Mouse (Mus musculus) kidney, embryonic 14.5 days (tissue): ENCODE results near the gene Tm4sf19. TPM values are rescaled to one million over a fixed set of nuclear protein-coding genes. Genes with fewer than 3 reads are reported as not detected.

Source experiments
- ATAC-seq: fragments of 200-750 bp; cut with Nextera tagmentation; 2 replicates; pipeline ENCODE4 v1.8.0; 2017; ENCODE audit warnings: moderate number of reproducible peaks, mild to moderate bottlenecking, moderate TSS enrichment, moderate library complexity; ENCODE audit not compliant: low FRiP score, low TSS enrichment
- H3K27ac ChIP-seq: fragments of 300-500 bp; sonication (generic); 2 replicates; pipeline ENCODE4 v1.5.1; 2014; ENCODE audit warnings: low read depth, mild to moderate bottlenecking, low read length, moderate library complexity, mixed read lengths
- H3K27me3 ChIP-seq: fragments of 300-500 bp; sonication (generic); 2 replicates; pipeline ENCODE4 v1.6.1; 2014; ENCODE audit warnings: mild to moderate bottlenecking, low read length; ENCODE audit not compliant: control insufficient read depth, insufficient read depth
- H3K36me3 ChIP-seq: fragments of 300-500 bp; sonication (generic); 2 replicates; pipeline ENCODE4 v1.6.1; 2014; ENCODE audit warnings: low read length, mixed read lengths; ENCODE audit not compliant: control insufficient read depth, insufficient read depth
- H3K4me1 ChIP-seq: fragments of 300-500 bp; sonication (generic); 2 replicates; pipeline ENCODE4 v1.6.1; 2014; ENCODE audit warnings: low read length, mixed read lengths; ENCODE audit not compliant: control insufficient read depth, insufficient read depth
- H3K4me2 ChIP-seq: fragments of 300-500 bp; sonication (generic); replicated peaks from 2 replicates; pipeline ENCODE4 v1.6.1; 2014; ENCODE audit warnings: low read depth, mild to moderate bottlenecking, low read length
- H3K4me3 ChIP-seq: fragments of 300-500 bp; sonication (generic); 2 replicates; pipeline ENCODE4 v1.5.1; 2014; ENCODE audit warnings: mild to moderate bottlenecking, low read length
- H3K9ac ChIP-seq: fragments of 300-500 bp; sonication (generic); 2 replicates; pipeline ENCODE4 v1.6.1; 2014; ENCODE audit warnings: low read depth, mild to moderate bottlenecking, low read length, moderate library complexity
- H3K9me3 ChIP-seq: fragments of 300-500 bp; sonication (generic); 2 replicates; pipeline ENCODE4 v1.6.1; 2016; ENCODE audit warnings: low read length; ENCODE audit not compliant: control insufficient read depth
- WGBS: fragments of 180-500 bp; shearing (Covaris S2); extraction: QIAGEN DNeasy Blood & Tissue Kit; methylation state at CpG from one replicate; pipeline ENCODE4 v1.1.7; 2014; 5-methylcytosine and 5-hydroxymethylcytosine counted together
- polyA plus RNA-seq: library from polyadenylated mRNA; unstranded; fragments of >200 nt; fragmentation: Nextera tagmentation; extraction: Ambion mirVana; gene quantifications from 2 replicates; pipeline ENCODE4 v1.2.1, GENCODE M21; 2014

Tm4sf19 gene
- polyA plus RNA-seq, 1 experiment from 2014 or later: not detected

DNA sequence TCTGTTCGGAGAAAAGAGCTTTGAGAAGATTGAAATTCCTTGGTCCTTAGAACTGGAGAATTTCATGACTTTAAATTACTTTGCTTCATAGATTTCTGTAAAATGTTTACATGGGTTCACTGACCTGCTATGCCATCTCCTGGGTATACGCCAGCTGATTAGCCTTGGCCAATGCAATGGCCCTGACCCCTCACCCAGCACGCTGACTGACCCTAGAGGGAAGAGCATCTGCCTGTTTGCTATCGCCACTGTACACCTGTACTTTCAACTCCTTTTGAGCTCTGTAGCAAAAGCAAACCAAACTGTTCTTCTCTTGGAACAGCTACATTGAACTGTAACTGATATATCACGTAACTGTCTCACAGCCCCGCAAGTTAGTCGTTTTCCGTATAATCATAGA is 52.8 kb downstream of the Tm4sf19 start:
- no peak overlapping the region for H3K4me3 ChIP-seq
- H3K27me3 ChIP-seq: no peaks in the 10 kb centered on the region
- no peaks in the 10 kb centered on the region for H3K9me3 ChIP-seq
- no peak for ATAC-seq
- H3K36me3 ChIP-seq: peaks cover 11% of the 10 kb centered on the region; the same call in 1 of the 2 replicates
- no peaks in the 10 kb centered on the region for H3K4me1 ChIP-seq
- H3K27ac ChIP-seq: no peak overlapping the region
- 91% methylated on average over 8 of the region's 8 CpGs for WGBS
- no peak overlapping the region for H3K9ac ChIP-seq
- no peak overlapping the region for H3K4me2 ChIP-seq

DNA sequence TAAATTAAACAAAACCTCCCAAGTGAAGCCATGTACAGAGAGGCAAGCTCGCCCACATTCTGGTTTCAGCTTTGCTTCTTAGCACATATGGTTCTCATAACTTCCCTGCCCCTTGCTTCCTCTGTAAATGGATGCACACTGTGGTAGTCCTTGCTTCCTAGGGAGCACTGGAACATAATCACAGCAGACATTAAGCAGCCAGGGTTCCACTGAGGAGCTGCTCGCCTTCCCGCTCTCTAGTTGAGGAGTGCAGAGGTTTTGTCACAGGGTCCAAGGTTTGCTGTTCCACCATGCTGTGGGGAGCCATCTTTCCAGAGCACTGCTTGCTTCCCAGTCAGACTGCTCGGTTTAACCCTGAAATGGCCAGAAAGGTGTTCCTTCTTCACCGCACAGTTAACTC is 54.3 kb downstream of the Tm4sf19 start:
- WGBS: 93% methylated on average over 5 of the region's 5 CpGs
- H3K27me3 ChIP-seq: no peaks in the 10 kb centered on the region
- H3K9ac ChIP-seq: no peak overlapping the region
- H3K4me3 ChIP-seq: no peak overlapping the region
- peaks cover 14% of the 10 kb centered on the region; the same call in 1 of the 2 replicates for H3K36me3 ChIP-seq
- H3K4me2 ChIP-seq: no peak overlapping the region
- no peak for ATAC-seq
- H3K27ac ChIP-seq: no peak overlapping the region
- no peaks in the 10 kb centered on the region for H3K4me1 ChIP-seq
- no peaks in the 10 kb centered on the region for H3K9me3 ChIP-seq

DNA sequence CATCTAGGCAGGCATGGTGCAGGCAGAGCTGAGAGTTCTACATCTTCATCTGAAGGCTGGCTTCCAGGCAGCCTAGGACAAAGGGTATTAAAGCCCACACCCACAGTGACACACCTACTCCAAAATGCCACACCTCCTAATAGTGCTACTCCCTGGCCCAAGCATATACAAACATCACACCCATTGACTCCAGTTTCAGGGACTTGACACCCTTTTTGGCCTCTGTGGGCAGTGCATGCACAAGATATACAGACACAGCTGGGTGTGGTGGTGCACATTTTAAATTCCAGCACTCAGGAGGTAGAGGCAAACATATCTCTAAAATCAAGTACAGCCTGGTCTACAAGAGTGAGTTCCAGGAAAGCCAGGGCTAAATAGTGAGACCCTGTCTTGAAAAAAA is 55.8 kb downstream of the Tm4sf19 start:
- ATAC-seq: no peak
- Histone ChIP-seq H3K36me3 (peaks cover 14% of the 10 kb centered on the region; the same call in 1 of the 2 replicates), H3K4me1 (no peaks in the 10 kb centered on the region), H3K27ac (no peak overlapping the region), H3K4me2 (no peak overlapping the region), H3K9ac (no peak overlapping the region), H3K9me3 (no peaks in the 10 kb centered on the region), H3K4me3 (no peak overlapping the region), H3K27me3 (no peaks in the 10 kb centered on the region)

DNA sequence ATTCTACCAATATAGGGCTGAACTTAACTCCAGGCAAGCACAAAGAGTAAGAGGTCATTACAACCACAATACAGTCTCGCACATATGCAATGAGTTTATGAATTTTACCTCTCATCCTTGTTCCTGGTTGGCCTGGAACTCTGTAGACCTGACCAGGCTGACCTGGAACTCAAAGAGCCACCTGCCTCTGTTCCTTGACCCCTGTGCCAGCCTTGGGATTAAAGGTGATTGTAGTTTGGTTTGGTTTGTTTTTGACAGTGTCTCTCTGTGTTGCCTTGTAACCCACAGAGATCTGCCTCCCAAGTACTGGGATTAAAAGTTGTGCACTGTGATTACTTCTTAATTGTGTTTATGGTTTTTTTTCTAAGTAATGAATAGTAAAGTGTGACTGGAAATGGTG is 56.5 kb downstream of the Tm4sf19 start:
- H3K4me2 ChIP-seq: no peak overlapping the region
- ATAC-seq: no peak
- H3K36me3 ChIP-seq: peaks cover 14% of the 10 kb centered on the region; the same call in 1 of the 2 replicates
- H3K4me1 ChIP-seq: no peaks in the 10 kb centered on the region
- H3K27me3 ChIP-seq: no peaks in the 10 kb centered on the region
- no peak overlapping the region for H3K9ac ChIP-seq
- H3K4me3 ChIP-seq: no peak overlapping the region
- 94% methylated on average over 1 of the region's 1 CpGs for WGBS
- no peaks in the 10 kb centered on the region for H3K9me3 ChIP-seq
- H3K27ac ChIP-seq: no peak overlapping the region

Other genes starting within 250 kb of the Tm4sf19 start
- 14.4 and 18.7 TPM in 2 replicates for gene Nrros, start 234.9 kb upstream of the Tm4sf19 start, polyA plus RNA-seq
- not detected in 2 replicates for gene Bex6, start 220.7 kb upstream of the Tm4sf19 start, polyA plus RNA-seq
- gene Fbxo45, start 153.3 kb upstream of the Tm4sf19 start, polyA plus RNA-seq: 10.8 and 14.5 TPM in 2 replicates
- gene Wdr53, start 153.3 kb upstream of the Tm4sf19 start, polyA plus RNA-seq: 17.7 and 22.4 TPM in 2 replicates
- not detected in 2 replicates for gene Smco1, start 129.0 kb upstream of the Tm4sf19 start, polyA plus RNA-seq
- 25.6 and 32.6 TPM in 2 replicates for gene Rnf168, start 123.0 kb upstream of the Tm4sf19 start, polyA plus RNA-seq
- 18.4 and 30.3 TPM in 2 replicates for gene Ubxn7, start 68.2 kb upstream of the Tm4sf19 start, polyA plus RNA-seq
- gene Tctex1d2, start 19.2 kb downstream of the Tm4sf19 start, polyA plus RNA-seq: 32.5 and 37.8 TPM in 2 replicates
- 16.5 and 40.6 TPM in 2 replicates for gene Pcyt1a, start 30.4 kb downstream of the Tm4sf19 start, polyA plus RNA-seq
- 0.33 and 0.49 TPM in 2 replicates for gene Slc51a, start 87.4 kb downstream of the Tm4sf19 start, polyA plus RNA-seq
- not detected in 2 replicates for gene Zdhhc19, start 95.8 kb downstream of the Tm4sf19 start, polyA plus RNA-seq
- gene Tfrc, start 208.4 kb downstream of the Tm4sf19 start, polyA plus RNA-seq: 38.1 and 62.0 TPM in 2 replicates
- 10.7 and 11.0 TPM in 2 replicates for gene Tnk2, start 243.4 kb downstream of the Tm4sf19 start, polyA plus RNA-seq